Mouse (Mus musculus) kidney, postnatal 4 days (tissue): ENCODE measurements around the gene Sox30.

ENCODE experiments used
- DNase-seq, 2 experiments: peaks; one replicate each; pipeline ENCODE4 v3.0.0; 2021; ENCODE audit warnings: mixed read lengths in 2 of 2

Gene Sox30

GRCm38 (mm10) chr11:46056770-46057411 is 76.8 kb downstream of the Sox30 start:
- DNase-seq = peak; percentile 61 to 67

- DNase-seq = no peak
Measured at GRCm38 (mm10) chr11:46058011-46058410, 77.9 kb downstream of the Sox30 start.

GRCm38 (mm10) chr11:46058916-46059315 is 78.8 kb downstream of the Sox30 start:
- DNase-seq = no peak

GRCm38 (mm10) chr11:46059887-46060650 is 80.0 kb downstream of the Sox30 start:
- DNase-seq = peak; percentile 46

GRCm38 (mm10) chr11:46060651-46061020 is 80.5 kb downstream of the Sox30 start:
- DNase-seq = no peak

GRCm38 (mm10) chr11:46061776-46062445 is 81.8 kb downstream of the Sox30 start:
- no peak for DNase-seq

- no peak for DNase-seq
Measured at GRCm38 (mm10) chr11:46062569-46062968, 82.5 kb downstream of the Sox30 start.

GRCm38 (mm10) chr11:46062993-46063731 is 83.1 kb downstream of the Sox30 start:
- DNase-seq = peak in 1 of 2 experiments; percentile 40

GRCm38 (mm10) chr11:46064767-46065166 is 84.7 kb downstream of the Sox30 start:
- DNase-seq = peak; percentile 63 to 75

GRCm38 (mm10) chr11:46065201-46066011 is 85.3 kb downstream of the Sox30 start:
- DNase-seq = peak; percentile 79 to 86
